Mouse (Mus musculus) C2C12 (cell line): ENCODE data around the gene Ttc41.

Experiments used
- CTCF ChIP-seq: IDR thresholded peaks from one replicate; pipeline ENCODE4 v1.5.1; 2011; ENCODE audit not compliant: control insufficient read depth, insufficient read depth, insufficient read length
- USF1 ChIP-seq: IDR thresholded peaks from one replicate; pipeline ENCODE4 v1.6.1; 2011; ENCODE audit warnings: low read depth, mild to moderate bottlenecking, control low read depth, moderate library complexity

DNA sequence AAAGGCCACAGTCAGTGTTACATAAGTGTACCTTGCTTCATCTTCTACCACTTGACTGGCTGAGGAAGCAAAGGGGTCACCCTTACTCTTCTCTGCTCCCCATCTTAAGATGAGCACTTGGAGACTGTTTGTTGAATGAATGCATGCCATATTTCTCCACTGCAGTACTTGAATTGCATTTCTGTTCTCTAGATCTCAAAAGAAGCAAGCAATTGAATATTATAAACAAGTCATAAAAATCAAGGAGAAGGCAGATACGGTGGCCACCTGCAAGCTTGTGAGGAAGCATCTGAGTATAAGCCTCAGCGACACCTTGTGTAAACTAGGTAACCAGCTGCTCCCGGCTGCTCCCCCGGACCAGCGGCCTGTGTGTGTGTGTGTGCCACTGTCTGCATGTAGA, 58.1 kb downstream of the Ttc41 start, which contains the start of gene Gm49358:
- TF ChIP-seq CTCF = no peak
- TF ChIP-seq USF1 = no peak
